Mouse (Mus musculus): ENCODE data around the gene Zfp148.
A peak's percentile ranks its signal among the peaks of the same experiment; 100 is the strongest.
"Not testable (repeated sequence)": the region's sequence is repeated elsewhere in the genome, so short reads cannot be mapped to it uniquely, and the experiment has no call there.

Gene Zfp148

DNA sequence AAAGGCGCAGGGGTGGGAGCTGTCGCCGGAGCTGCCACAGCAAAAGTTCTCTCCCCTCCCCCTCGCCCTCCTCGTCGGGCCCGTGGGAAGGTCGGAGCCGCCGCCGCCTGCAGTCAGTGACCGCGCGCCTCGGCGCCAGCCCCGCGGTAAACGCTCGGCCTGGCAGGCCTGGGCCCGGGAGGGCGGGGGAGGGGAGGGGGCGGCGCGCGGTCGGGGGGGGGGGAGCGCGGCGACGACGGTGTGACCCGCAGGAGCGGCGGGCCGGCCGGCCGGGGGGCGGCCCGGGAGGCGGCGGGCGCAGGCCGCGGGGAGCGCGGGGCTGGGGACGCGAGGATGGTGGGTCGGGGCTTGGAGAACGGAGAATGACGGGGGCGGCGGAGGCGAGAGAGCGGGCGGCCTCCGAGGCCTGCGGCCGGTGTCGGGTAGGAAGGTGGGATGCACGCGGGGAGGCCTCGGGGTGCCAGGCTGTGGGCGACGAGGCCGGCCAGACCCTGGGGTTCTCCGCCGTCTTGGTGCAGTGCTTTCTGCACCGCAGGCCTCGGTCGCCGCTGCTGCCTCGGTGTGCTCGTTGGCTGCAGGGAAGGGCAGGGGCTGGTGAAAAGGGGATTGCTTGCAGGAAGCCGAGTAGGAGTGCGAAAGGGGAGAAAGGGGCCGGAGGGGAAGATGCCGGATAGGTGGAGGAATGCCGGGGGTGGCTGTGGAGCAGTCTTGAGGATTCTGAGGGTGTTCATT lies 412 bp downstream of the Zfp148 start:
- ATAC-seq (ENCODE audit: insufficient number of reproducible peaks, low FRiP score, low TSS enrichment), result peak; percentile 41; the same call in 1 of the 2 replicates

DNA sequence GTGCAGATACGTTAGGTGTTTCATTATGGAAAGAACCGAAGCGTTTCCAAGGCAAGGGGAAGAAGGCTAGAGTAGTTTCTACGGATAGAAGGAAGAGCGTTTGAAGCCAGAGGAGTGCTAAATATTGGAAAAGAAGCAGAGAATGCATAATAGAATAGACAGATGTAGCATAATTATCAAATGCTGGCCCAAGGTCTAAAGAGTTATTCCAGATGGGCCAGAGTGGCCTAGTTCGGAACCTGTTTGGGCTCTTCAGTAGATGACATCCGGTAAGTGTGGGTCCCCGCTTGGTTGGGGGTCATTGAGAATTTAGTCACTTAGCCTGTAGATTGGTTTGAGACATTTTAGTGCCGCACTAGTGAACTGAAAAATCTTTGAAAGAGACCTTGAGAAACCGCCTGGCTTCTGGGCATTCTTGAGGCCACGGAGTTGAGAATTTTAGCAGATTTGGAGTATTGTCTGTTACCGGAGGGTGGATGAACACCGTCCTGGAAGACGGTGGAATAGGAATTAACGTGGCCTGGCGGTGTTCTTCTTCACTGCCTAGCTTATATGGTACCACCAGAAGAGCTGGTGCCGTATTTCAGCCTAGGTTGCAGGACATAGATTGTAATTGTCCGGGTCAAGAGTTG lies 1.1 kb downstream of the Zfp148 start:
- no peak for ATAC-seq (ENCODE audit: insufficient number of reproducible peaks, low FRiP score, low TSS enrichment)

DNA sequence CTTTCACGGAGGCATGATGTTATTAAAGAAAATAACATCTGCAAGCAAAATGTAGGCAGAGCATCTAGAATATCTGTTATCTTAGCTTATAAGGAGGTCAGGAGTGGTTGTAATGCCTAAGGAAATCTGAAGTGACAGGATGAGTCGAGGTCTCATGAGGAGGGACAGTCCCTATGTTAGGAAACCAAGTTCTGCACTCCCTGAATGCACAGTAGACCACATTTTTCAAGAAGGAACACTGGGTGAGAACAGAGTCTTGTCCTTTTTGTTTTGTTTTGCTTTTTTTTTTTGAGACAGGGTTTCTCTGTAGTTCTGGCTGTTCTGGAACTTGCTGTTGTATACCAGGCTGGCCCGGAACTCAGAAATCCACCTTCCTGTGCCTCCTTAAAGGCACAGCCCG lies 1.7 kb downstream of the Zfp148 start:
- no peak for ATAC-seq (ENCODE audit: insufficient number of reproducible peaks, low FRiP score, low TSS enrichment)

DNA sequence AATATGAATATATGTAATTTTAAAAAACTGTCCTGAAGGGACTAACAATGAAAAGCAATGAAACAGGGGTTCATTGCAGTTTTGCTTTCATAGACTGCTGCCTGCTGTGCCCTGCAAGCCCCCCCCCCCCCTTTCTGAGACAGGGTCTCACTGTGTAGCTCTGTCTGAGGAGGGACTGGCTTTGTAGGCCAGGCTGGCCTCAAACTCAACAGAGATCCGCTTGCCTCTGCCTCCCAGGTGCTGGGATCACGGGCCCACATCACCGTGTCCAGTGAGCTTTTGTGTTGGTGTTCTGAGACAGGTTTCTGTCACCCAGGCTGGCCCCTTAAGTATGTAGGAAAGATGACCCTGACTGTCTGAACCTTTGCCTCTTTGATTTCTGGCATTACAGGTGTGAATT lies 2.9 kb downstream of the Zfp148 start:
- ATAC-seq (ENCODE audit: insufficient number of reproducible peaks, low FRiP score, low TSS enrichment), result no peak

DNA sequence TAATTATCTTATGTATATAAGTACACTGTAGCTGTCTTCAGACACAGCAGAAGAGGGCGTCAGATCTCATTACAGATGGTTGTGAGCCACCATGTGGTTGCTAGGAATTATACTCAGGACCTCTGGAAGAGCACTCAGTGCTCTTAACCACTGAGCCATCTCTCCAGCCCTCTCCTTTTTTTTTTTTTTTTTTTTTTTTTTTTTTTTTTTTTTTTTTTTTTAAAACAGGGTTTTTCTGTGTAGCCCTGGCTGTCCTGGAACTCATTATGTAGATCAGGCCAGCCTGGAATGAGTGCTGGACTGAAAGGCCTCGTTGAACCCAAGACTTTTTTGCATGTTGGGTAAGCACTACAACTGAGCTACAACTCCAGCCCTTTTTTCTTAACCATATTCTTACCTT lies 3.4 kb downstream of the Zfp148 start:
- not testable (repeated sequence) for ATAC-seq (ENCODE audit: insufficient number of reproducible peaks, low FRiP score, low TSS enrichment)

DNA sequence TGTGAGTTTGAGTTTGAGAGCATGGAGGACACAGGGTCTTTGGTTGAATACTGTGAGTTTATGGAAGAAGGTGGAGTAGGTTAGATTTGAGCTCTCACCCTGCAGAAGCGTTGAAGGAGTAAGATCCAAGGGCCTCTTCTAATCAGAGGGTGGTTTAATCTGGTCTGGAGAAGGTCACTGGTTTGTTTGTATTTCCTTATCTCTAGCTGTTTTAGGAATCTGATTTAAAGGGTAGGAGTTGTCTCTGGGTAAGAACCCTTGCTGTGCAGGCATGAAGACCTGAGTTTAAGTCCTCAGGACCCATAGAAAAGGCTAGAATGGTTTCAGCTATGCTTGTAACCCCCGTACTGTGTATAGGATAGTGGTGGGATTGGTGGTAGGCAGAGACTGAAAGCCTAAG lies 6.4 kb downstream of the Zfp148 start:
- ATAC-seq (ENCODE audit: insufficient number of reproducible peaks, low FRiP score, low TSS enrichment), result no peak

DNA sequence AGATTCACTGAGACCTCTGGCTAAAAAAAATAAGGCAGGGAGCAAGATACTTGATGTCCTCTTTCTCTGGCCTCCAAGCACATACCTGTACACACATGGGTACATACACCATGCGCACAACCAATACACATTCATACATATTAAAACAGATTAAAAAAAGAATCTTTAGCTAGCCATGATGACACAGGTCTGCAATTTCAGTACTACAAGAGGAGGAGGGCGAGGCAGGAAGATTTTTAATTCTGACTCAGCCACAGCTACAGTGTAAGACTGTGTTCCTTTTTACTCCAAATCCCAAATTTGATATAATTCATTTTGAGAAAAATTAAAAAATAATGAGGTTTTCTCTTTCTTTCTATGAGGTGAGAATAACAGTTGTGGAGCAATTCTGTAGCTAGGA lies 6.8 kb downstream of the Zfp148 start:
- ATAC-seq (ENCODE audit: insufficient number of reproducible peaks, low FRiP score, low TSS enrichment), result no peak

DNA sequence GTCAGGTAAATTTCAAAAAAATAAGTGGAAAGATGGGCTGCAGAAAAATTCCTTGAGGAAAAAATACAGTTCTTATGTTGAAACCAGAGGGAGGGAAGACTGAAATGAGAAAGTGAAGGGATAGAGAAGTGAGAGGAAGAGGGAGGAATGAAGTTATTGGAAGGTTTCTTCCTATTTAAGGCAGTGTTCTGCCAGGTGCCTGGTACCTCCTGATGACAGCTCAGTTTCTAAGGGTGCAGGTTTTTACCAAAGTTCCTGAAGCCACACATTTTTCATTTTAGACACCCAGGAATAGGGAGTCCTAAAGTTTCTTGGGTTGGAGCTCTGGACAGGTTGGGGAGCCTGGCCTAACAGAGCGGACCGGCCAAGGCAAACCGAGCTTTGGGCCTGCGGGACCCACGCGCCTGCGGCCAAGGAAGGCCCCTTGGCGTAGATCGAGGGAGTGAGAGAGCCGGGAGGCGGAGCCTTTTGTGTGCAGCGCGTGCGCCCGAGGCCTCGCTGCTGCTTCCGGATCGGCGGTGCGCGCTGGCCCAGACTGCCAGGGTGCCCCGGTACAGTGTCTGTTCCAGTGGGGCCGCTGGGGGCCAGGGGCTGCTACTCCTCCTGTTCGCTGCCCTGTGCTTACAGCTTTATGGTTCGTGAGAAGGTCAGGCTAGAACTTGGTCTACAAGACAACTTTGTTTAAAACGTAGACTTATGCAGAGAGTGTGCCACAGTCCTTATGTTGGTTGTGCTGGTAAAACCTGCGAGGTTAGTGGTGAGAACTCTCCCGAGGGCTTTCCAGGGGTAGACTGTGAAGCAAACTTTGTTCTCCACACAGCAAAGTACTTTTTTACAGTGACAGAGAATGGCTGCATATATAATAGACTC lies 19.5 kb downstream of the Zfp148 start:
- 0 out of 2 replicates have a peak, but pooled peaks have one; percentile 64 for ATAC-seq (ENCODE audit: insufficient number of reproducible peaks, low FRiP score, low TSS enrichment)

DNA sequence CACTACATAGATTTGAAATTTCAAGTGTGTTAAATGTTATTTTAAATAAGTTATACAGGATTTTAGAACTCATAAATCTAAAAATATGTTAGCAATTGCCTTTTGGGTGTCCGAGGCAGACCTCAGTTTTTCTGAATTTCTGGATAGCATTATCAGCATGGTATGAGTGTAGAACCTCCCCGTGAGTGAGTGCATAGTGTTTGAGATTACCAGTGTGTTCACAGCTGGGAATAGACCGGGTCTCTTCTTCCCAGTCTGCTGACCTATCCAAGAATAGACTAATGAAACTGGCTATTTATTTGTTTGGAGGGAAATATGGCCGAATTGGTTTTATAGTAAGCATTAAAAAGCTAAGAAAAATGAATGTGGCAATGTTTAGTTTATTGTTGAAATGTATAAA lies 20.3 kb downstream of the Zfp148 start:
- ATAC-seq (ENCODE audit: insufficient number of reproducible peaks, low FRiP score, low TSS enrichment), result no peak

DNA sequence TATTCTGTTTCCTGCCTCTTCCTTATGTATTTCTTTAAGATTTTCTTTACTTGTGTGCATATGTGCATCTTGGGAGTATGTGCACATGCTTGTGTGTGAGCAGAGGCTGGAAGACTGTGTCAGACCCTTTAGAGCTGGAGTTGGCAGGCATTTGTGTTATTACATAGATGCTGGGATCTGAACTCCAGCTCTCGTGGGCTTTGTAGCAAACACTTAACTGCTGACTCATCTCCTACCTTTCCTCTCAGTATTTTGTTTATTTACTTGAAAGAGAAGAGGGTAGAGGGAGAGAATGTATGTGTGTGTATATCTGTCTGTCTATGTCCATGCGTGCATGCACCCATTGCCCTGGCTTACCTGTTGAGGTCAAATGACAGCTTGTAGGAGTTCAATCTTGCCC lies 22.6 kb downstream of the Zfp148 start:
- no peak for ATAC-seq (ENCODE audit: insufficient number of reproducible peaks, low FRiP score, low TSS enrichment)

DNA sequence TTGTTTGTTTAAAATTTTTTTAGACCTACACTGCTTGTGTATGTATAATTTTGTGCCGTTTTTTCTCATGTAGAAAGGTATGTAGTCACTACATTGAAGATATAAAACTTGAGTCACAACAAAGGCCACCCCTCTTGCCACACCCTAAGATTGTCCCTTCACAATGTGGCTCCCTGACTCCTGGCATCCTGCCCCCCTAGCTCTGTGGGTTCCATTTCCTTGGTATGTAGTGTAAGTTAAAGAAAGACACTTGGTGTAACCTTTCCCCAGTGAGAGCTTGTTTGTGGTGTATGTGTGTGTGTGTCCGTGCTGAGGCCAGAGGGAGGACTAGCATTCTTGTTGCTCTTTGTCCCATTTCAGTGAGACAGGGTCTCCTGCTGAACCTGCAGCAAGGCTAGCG lies 23.4 kb downstream of the Zfp148 start:
- no peak for ATAC-seq (ENCODE audit: insufficient number of reproducible peaks, low FRiP score, low TSS enrichment)

DNA sequence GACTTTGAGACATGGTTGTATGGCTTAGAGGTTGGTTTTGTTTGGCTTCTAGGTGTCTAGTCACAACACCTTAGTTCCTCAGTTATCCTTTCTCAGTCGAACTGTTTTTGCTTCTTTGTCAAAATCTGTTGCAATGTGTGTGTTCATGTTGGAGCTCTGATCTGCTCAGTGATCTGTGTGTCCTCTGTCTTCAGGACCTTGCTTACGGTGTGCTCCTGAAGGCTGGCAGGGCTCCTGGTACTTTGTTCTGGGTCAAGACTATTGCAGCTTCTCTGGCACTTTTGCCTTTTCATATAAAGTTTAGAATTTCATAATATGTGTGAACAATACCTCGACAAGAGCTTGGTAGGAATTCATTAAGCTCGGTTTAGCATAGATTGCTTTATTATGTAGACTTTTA lies 24.9 kb downstream of the Zfp148 start:
- ATAC-seq (ENCODE audit: insufficient number of reproducible peaks, low FRiP score, low TSS enrichment), result no peak

DNA sequence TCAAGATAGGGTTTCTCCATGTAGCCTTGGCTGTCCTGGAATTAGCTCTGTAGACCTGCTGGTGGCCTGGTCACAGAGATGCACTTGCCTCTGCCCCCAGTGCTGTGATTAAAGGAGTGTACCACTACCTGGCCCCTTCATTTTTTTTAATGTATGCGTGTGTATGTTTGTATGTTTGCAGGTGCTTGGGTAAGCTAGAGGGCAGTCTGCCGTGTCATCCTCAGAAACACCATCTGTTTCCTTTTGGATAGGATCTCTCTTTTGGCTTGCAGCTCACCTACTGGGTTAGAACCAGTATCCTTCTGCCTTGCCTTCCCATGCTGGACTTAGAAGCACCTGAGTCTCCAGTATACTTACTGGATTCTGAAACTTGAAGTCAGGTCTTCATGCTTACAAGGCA lies 29.5 kb downstream of the Zfp148 start:
- ATAC-seq (ENCODE audit: insufficient number of reproducible peaks, low FRiP score, low TSS enrichment), result peak; percentile 76

DNA sequence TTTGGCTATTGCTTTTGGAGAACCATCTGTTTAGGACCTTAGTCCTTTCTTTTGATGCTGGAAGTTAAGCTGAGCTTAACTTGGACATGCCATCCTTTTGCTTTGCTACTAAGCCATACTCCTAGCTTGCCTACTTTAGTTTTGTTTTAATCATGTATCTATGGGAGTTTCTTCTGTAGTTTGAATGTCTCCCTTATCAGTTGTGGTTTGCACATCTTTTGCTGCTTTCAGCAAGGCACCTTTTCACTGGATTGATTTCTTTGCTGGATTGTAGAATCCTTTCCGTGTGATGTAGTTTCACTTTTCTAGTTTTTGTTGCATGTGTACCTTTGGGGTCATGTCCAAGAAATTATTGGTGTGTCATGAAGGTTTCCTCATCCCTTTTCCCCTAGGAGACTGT lies 30.0 kb downstream of the Zfp148 start:
- no peak for ATAC-seq (ENCODE audit: insufficient number of reproducible peaks, low FRiP score, low TSS enrichment)

DNA sequence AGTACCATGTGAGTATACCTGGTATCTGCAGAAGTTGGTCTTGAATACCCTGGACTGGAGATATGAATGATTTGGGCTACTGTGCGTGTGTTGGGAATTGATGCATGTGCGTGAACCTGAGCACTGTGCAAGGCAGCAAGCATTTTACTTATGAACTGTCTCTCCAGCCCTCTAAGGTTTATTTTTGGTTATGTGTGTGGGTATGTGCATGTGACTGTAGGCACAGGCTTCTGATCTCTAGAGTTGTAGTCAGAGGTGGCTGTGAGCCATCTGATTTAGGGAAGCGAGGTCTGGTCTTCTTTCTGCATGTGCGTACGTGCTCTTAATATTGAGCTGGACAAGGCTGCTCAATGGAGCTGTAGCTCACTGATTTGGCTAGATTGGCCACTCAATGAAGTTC lies 33.6 kb downstream of the Zfp148 start:
- ATAC-seq (ENCODE audit: insufficient number of reproducible peaks, low FRiP score, low TSS enrichment), result no peak

DNA sequence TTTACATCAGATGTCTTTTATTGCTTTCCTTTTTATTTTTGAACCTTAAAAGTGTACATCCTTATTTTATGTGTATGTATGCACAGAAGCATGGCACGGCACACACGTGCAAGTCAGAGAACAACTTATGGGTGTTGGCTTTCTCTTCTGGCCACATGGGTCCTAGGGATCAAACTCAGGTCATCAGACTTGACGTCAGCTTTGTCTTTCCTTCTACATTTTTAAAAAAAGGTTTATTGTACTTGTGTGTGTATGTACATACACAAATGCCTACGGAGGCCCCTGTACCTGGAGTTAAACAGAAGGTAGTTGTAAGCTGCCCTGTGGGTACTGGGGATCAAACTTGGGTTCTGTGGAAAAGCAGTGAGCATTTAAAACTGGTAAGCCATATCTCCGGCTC lies 35.0 kb downstream of the Zfp148 start:
- no peak for ATAC-seq (ENCODE audit: insufficient number of reproducible peaks, low FRiP score, low TSS enrichment)

DNA sequence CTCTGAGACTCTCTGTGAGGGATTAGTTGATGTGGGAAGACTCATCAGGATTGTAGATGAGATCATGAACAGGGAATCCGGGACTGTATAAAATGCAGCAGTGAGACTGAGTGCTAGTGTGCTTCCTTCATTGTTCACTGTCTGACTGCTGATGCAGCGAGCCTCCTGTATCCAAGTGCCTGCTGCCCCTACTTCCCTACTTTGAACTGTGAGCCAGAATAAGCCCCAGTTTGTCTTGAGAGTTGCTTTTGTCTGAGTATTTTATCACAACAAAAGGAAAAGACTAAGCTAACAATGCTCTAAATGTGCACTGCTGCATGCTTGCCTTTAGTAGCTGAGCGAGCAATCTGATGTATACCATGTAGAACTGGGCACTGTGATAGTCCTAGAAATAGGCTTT lies 47.7 kb downstream of the Zfp148 start:
- no peak for ATAC-seq (ENCODE audit: insufficient number of reproducible peaks, low FRiP score, low TSS enrichment)

DNA sequence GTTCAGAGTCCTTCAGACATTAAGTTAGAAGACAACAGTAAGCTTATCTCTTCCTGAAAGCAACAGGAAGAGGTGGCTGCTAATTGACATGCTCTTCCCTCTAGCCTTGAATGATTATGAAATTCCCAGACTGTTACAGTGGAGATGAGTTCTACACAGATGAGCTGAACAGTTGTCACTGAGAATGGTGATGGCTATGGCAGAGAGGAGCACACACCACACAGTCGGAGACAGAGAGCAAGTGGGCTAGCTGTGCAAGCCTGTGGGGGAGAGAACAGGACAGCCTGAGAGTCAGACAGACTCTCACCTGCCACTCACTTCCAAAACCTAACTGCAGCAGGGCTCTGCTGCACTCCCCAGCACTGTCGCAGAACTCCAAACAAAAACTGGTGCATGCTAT lies 51.0 kb downstream of the Zfp148 start:
- ATAC-seq (ENCODE audit: insufficient number of reproducible peaks, low FRiP score, low TSS enrichment), result no peak

DNA sequence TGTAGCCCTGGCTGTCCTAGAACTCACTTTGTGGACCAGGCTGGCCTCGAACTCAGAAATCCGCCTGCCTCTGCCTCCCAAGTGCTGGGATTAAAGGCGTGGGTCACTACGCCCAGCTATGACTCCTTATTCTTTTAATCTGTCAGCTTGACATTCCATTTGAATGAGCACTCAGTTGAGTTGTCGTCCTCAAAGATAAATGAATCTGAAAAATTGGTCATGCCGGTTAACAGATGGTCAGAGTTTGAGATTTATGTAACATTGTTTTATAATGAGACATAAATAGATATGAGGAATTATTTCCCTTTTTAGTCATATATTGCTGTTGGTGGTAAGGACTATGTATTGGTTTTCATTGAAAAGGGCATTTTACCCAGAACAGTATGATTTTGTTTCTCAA lies 60.4 kb downstream of the Zfp148 start:
- 0 out of 2 replicates have a peak, but pooled peaks have one; percentile 52 for ATAC-seq (ENCODE audit: insufficient number of reproducible peaks, low FRiP score, low TSS enrichment)

DNA sequence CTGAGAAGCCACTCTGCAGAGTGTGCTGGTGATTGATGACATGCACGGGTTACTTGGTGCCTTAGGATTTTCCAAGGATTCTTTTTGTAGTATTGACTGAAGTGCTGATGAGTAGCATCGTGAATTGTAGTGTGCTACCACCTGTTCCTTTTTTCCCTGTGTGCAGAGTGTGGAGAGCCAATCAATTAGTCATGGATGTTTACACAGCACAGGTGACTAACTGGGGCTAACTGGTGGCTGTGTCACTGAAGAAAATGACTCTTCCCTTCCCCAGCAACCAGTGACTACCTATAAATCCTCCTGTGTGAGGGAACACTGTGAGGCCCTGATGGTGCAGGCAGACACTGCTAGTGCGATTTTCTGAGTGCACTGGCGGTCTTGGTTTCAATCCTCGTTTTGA lies 66.2 kb downstream of the Zfp148 start:
- peak; percentile 64 for ATAC-seq (ENCODE audit: insufficient number of reproducible peaks, low FRiP score, low TSS enrichment)

DNA sequence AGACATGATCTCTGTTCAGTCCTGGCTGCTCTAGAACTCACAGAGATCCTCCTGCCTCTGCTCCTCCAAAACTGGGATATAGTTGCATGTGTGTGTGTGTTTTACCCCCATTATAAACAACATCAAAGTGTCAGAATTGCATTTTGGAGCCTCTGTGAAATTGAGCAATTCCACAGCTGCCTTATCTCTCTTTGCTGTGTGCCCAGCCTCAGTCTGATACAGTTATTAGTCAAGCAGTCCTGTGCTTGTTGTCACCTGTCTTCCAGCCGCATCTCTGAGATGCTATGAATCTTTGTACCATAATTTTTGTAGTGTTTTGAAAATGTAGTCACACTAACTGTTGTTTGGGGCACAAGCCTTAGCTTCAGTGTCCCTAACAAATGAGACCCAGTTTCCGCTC lies 73.2 kb downstream of the Zfp148 start:
- no peak for ATAC-seq (ENCODE audit: insufficient number of reproducible peaks, low FRiP score, low TSS enrichment)

Data from cerebellum, adult (tissue).